Mouse (Mus musculus) forebrain, embryonic 15.5 days (tissue): ENCODE results near the gene Glis1. TPM values are rescaled to one million over a fixed set of nuclear protein-coding genes. Genes with fewer than 3 reads are reported as not detected.

Source experiments
- ATAC-seq: fragments of 200-750 bp; cut with Nextera tagmentation; replicated peaks from 2 replicates; pipeline ENCODE4 v1.8.0; 2017; ENCODE audit warnings: mild to moderate bottlenecking, moderate TSS enrichment, moderate library complexity
- H3K27ac ChIP-seq: fragments of 300-500 bp; sonication (generic); replicated peaks from 2 replicates; pipeline ENCODE4 v1.5.1; 2015; ENCODE audit warnings: mild to moderate bottlenecking, inconsistent platforms
- H3K27me3 ChIP-seq: fragments of 300-500 bp; sonication (generic); 2 replicates; pipeline ENCODE4 v1.6.1; 2015; ENCODE audit warnings: inconsistent platforms
- H3K36me3 ChIP-seq: fragments of 300-500 bp; sonication (generic); 2 replicates; pipeline ENCODE4 v1.6.1; 2015; ENCODE audit warnings: mild to moderate bottlenecking, inconsistent platforms
- H3K4me1 ChIP-seq: fragments of 300-500 bp; sonication (generic); 2 replicates; pipeline ENCODE4 v1.6.1; 2015; ENCODE audit warnings: inconsistent platforms
- H3K4me2 ChIP-seq: fragments of 300-500 bp; sonication (generic); replicated peaks from 2 replicates; pipeline ENCODE4 v1.6.1; 2015; ENCODE audit warnings: mild to moderate bottlenecking, inconsistent platforms
- H3K4me3 ChIP-seq: fragments of 300-500 bp; sonication (generic); 2 replicates; pipeline ENCODE4 v1.5.1; 2015; ENCODE audit warnings: mild to moderate bottlenecking, inconsistent platforms
- H3K9ac ChIP-seq: fragments of 300-500 bp; sonication (generic); replicated peaks from 2 replicates; pipeline ENCODE4 v1.6.1; 2015; ENCODE audit warnings: mild to moderate bottlenecking, inconsistent platforms
- H3K9me3 ChIP-seq: fragments of 300-500 bp; sonication (generic); 2 replicates; pipeline ENCODE4 v1.6.1; 2016; ENCODE audit warnings: inconsistent platforms
- WGBS: fragments of 180-500 bp; shearing (Covaris S2); methylation state at CpG from one replicate; pipeline ENCODE4 v1.1.7; 2015; ENCODE audit warnings: mixed read lengths; 5-methylcytosine and 5-hydroxymethylcytosine counted together
- microRNA-seq: library from miRNA; unstranded; fragments of <30 nt; microRNA quantifications from one replicate; pipeline ENCODE4, GENCODE M21; 2016
- polyA plus RNA-seq: library from polyadenylated mRNA; unstranded; fragments of >200 nt; fragmentation: Nextera tagmentation; extraction: Ambion mirVana; gene quantifications from 2 replicates; pipeline ENCODE4 v1.2.1, GENCODE M21; 2015

Gene Glis1
- polyA plus RNA-seq, 1 experiment from 2014 or later = 0.95 TPM

DNA sequence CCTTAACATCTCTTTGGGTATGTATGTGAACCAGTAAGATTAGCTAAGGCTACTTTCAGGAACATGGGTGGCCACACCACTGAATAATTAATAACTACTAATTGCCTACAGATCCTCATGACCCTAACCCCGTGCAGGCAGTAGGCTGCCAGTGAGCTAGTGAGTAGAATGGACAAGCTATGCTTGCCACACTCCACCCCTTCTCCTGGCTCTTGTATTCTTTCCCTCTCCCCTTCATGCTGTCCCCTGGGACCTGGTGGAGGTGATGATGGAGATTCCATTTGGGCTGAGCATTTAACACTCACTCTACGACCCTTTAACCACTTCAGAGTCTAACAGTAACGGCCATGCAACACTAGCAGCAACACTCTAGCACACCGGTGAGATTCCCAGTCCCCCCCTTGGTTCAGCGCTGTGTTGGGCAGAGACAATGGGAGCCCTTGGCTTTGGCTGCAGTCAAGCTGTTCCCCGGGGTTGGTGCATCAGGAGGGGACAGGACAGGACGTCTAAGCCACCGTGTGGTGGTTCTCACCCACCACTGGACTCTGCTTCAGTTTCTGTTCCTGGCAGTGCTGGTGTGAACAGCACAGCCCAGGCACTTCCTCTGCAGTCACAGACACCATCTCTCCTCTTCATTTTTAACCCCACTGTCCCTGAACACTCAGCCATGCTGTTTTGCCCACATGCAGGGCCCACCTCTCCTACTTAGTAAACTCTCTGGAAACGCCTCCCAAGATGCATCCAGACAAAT, 246.9 kb downstream of the Glis1 start:
- Histone ChIP-seq H3K4me3 (no peak overlapping the region), H3K9me3 (no peaks in the 10 kb centered on the region), H3K27me3 (no peaks in the 10 kb centered on the region), H3K4me2 (no peak overlapping the region), H3K27ac (peak overlapping the region; percentile 73), H3K36me3 (no peaks in the 10 kb centered on the region), H3K9ac (no peak overlapping the region), H3K4me1 (peaks cover 23% of the 10 kb centered on the region)
- ATAC-seq = peak; percentile 63
- 30% methylated on average over 9 of the region's 9 CpGs for WGBS

GRCm38 (mm10) chr4:107683006-107683756, 248.8 kb downstream of the Glis1 start:
- WGBS = 91% methylated on average over 37 of the region's 37 CpGs
- H3K27ac ChIP-seq = no peak overlapping the region
- H3K36me3 ChIP-seq = no peaks in the 10 kb centered on the region
- no peaks in the 10 kb centered on the region for H3K9me3 ChIP-seq
- H3K27me3 ChIP-seq = no peaks in the 10 kb centered on the region
- H3K4me2 ChIP-seq = no peak overlapping the region
- no peak overlapping the region for H3K9ac ChIP-seq
- peaks cover 23% of the 10 kb centered on the region for H3K4me1 ChIP-seq
- no peak for ATAC-seq
- no peak overlapping the region for H3K4me3 ChIP-seq

DNA sequence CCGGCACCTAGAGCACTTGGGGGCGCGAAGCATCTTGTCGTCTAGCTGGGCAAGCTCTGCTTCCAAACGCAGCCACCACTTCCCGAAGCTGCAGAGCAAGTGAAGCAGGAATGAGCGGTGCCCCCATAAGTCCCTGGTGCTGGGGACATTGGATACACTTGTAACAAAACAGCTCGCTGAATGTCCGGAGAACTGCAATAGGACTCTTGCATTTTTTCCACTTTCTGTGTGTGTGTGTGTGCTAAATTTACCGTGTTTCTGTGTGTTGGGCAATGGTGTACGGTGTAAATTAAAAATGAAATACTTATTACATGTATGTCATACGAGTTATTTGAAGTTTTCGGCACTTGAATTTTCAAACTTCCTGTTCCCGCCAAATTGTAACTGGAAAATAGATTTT, 249.7 kb downstream of the Glis1 start, which contains the start of gene Dmrtb1:
Dmrtb1 (minus strand) TSS at position 101 of the 400 bp plus-strand sequence.
- Histone ChIP-seq H3K27ac (no peak within 1 kb of the TSS), H3K4me1 (peaks cover 23% of the 10 kb centered on the region), H3K4me3 (no peak within 1 kb of the TSS), H3K9me3 (no peaks in the 10 kb centered on the region), H3K4me2 (no peak within 1 kb of the TSS), H3K27me3 (no peaks in the 10 kb centered on the region), H3K36me3 (no peaks in the 10 kb centered on the region), H3K9ac (no peak within 1 kb of the TSS)
- 93% methylated on average over 14 of the region's 14 CpGs for WGBS
- ATAC-seq = no peak

Small RNA genes within 50 kb of the gene (microRNA-seq; reads per million reads assigned to microRNA genes)
- gene Gm24804 = not detected

Other genes with a start within 250 kb of the Glis1 start
- not detected in 2 replicates for gene Ldlrad1, start 225.4 kb upstream of the Glis1 start, polyA plus RNA-seq
- gene Lrrc42, start 181.1 kb upstream of the Glis1 start, polyA plus RNA-seq = 57.4 and 57.7 TPM in 2 replicates
- 37.1 and 41.7 TPM in 2 replicates for gene Hspb11, start 181.0 kb upstream of the Glis1 start, polyA plus RNA-seq
- gene Dio1, start 127.4 kb upstream of the Glis1 start, polyA plus RNA-seq = not detected in 2 replicates
- gene Yipf1, start 120.2 kb upstream of the Glis1 start, polyA plus RNA-seq = 53.2 and 54.3 TPM in 2 replicates
- 18.9 and 20.8 TPM in 2 replicates for gene Ndc1, start 66.8 kb upstream of the Glis1 start, polyA plus RNA-seq
- gene Dmrtb1, start 249.6 kb downstream of the Glis1 start, polyA plus RNA-seq = 18.7 and 20.4 TPM in 2 replicates